Mouse (Mus musculus) megakaryocyte, embryonic 14.5 days (primary cell): ENCODE measurements around the gene Abi3bp.

Experiments used
- FLI1 ChIP-seq: IDR thresholded peaks from 2 replicates; pipeline ENCODE4 v1.6.1; 2012; ENCODE audit warnings: low read length, inconsistent platforms, mixed read lengths
- GATA1 ChIP-seq: IDR thresholded peaks from 3 replicates; pipeline ENCODE4 v1.6.1; 2012; ENCODE audit warnings: mixed read lengths, low read length, inconsistent platforms, borderline replicate concordance

GRCm38 (mm10) chr16:56495266-56495665, 17.6 kb downstream of the Abi3bp start:
- TF ChIP-seq GATA1 (no peak), FLI1 (no peak)
